Mouse (Mus musculus) liver, adult 2 months (tissue): Measurements from ENCODE around the gene Ubash3b. TPM values are rescaled to one million over a fixed set of nuclear protein-coding genes. Genes with fewer than 3 reads are reported as not detected.

Experiments used
- DNase-seq: peaks from one replicate; pipeline ENCODE4 v3.0.0-alpha.2; 2011; ENCODE audit warnings: low read depth, low spot score; ENCODE audit errors: extremely low read depth
- H3K27ac ChIP-seq: fragments of 200-500 bp; replicated peaks from 2 replicates; pipeline ENCODE4 v1.5.1; 2012; ENCODE audit warnings: low read depth, mild to moderate bottlenecking, control low read depth, inconsistent platforms, low read length; ENCODE audit not compliant: insufficient read depth
- H3K27me3 ChIP-seq: fragments of 200-500 bp; 2 replicates; pipeline ENCODE4 v1.6.1; 2012; ENCODE audit warnings: mild to moderate bottlenecking, moderate library complexity, low read length, inconsistent platforms; ENCODE audit not compliant: control insufficient read depth, insufficient read depth
- H3K36me3 ChIP-seq: fragments of 200-500 bp; 2 replicates; pipeline ENCODE4 v1.6.1; 2012; ENCODE audit warnings: low read length, inconsistent platforms; ENCODE audit not compliant: control insufficient read depth, insufficient read depth
- H3K4me1 ChIP-seq: fragments of 200-500 bp; 2 replicates; pipeline ENCODE4 v1.6.1; 2011; ENCODE audit warnings: low read length; ENCODE audit not compliant: control insufficient read depth, insufficient read depth
- H3K4me3 ChIP-seq: fragments of 200-500 bp; 2 replicates; pipeline ENCODE4 v1.5.1; 2011; ENCODE audit warnings: low read depth, mild to moderate bottlenecking, control low read depth, low read length, moderate library complexity; ENCODE audit not compliant: insufficient read depth
- H3K79me2 ChIP-seq: fragments of 200-500 bp; 2 replicates; pipeline ENCODE4 v1.6.1; 2012; ENCODE audit warnings: inconsistent platforms, mild to moderate bottlenecking, low read length, moderate library complexity; ENCODE audit not compliant: control insufficient read depth, insufficient read depth
- H3K9ac ChIP-seq: fragments of 200-500 bp; 2 replicates; pipeline ENCODE4 v1.6.1; 2012; ENCODE audit warnings: low read depth, mild to moderate bottlenecking, control low read depth, inconsistent platforms, low read length
- CTCF ChIP-seq: fragments of 200-500 bp; IDR thresholded peaks from 2 replicates; pipeline ENCODE4 v1.5.1; 2011; ENCODE audit warnings: low read depth, low read length, control low read depth
- POLR2A ChIP-seq: fragments of 200-500 bp; IDR thresholded peaks from 2 replicates; pipeline ENCODE4 v1.6.1; 2011; ENCODE audit warnings: low read length, control low read depth; ENCODE audit not compliant: insufficient read depth; ENCODE audit errors: extremely low read depth
- WGBS: fragments of 180-500 bp; shearing (Covaris S2); methylation state at CpG from one replicate; pipeline ENCODE4 v1.1.7; 2018; 5-methylcytosine and 5-hydroxymethylcytosine counted together
- polyA plus RNA-seq: library from polyadenylated mRNA; depleted of rRNA; stranded (reverse); fragments of >200 nt; gene quantifications from 2 replicates; pipeline ENCODE4 v1.2.3, GENCODE M21; 2012
- total RNA-seq: library from RNA; depleted of rRNA; stranded (reverse); fragments of >200 nt; gene quantifications from 2 replicates; pipeline ENCODE4 v1.2.3, GENCODE M21; 2014

Ubash3b gene
- total and polyA plus RNA-seq, 2 experiments = 0.65 to 0.76 TPM

GRCm38 (mm10) chr9:41156720-41157019, 4.8 kb downstream of the Ubash3b start:
- no peak for TF ChIP-seq POLR2A
- no peak for TF ChIP-seq CTCF
- H3K36me3 ChIP-seq = no peaks in the 10 kb centered on the region
- H3K79me2 ChIP-seq = no peaks in the 10 kb centered on the region
- DNase-seq = no peak
- no peak overlapping the region for H3K27ac ChIP-seq
- peak overlapping the region; percentile 93 for H3K4me3 ChIP-seq
- WGBS = 5% methylated on average over 20 of the region's 20 CpGs
- peak overlapping the region; percentile 83; the same call in 1 of the 2 replicates for H3K9ac ChIP-seq
- peaks cover 3% of the 10 kb centered on the region; the same call in 1 of the 2 replicates for H3K27me3 ChIP-seq
- H3K4me1 ChIP-seq = peaks cover 9% of the 10 kb centered on the region; the same call in 1 of the 2 replicates

GRCm38 (mm10) chr9:41156006-41156719, 5.3 kb downstream of the Ubash3b start:
- H3K4me1 ChIP-seq = peaks cover 9% of the 10 kb centered on the region; the same call in 1 of the 2 replicates
- 44% methylated on average over 20 of the region's 20 CpGs for WGBS
- H3K9ac ChIP-seq = no peak overlapping the region
- peaks cover 3% of the 10 kb centered on the region; the same call in 1 of the 2 replicates for H3K27me3 ChIP-seq
- TF ChIP-seq POLR2A = no peak
- TF ChIP-seq CTCF = no peak
- no peak overlapping the region for H3K27ac ChIP-seq
- no peak for DNase-seq
- H3K36me3 ChIP-seq = no peaks in the 10 kb centered on the region
- H3K79me2 ChIP-seq = no peaks in the 10 kb centered on the region
- peak overlapping the region; percentile 93; the same call in 1 of the 2 replicates for H3K4me3 ChIP-seq

- DNase-seq = no peak
- peaks cover 3% of the 10 kb centered on the region; the same call in 1 of the 2 replicates for H3K27me3 ChIP-seq
- no peaks in the 10 kb centered on the region for H3K36me3 ChIP-seq
- H3K4me1 ChIP-seq = peaks cover 9% of the 10 kb centered on the region
- no peak overlapping the region for H3K27ac ChIP-seq
- H3K9ac ChIP-seq = no peak overlapping the region
- no peak for TF ChIP-seq POLR2A
- no peak for TF ChIP-seq CTCF
- H3K4me3 ChIP-seq = no peak overlapping the region
- no peaks in the 10 kb centered on the region for H3K79me2 ChIP-seq
- WGBS = 79% methylated on average over 1 of the region's 1 CpGs
Measured at GRCm38 (mm10) chr9:41153979-41154378, 7.5 kb downstream of the Ubash3b start.

- H3K4me3 ChIP-seq = no peak overlapping the region
- H3K36me3 ChIP-seq = no peaks in the 10 kb centered on the region
- no peaks in the 10 kb centered on the region for H3K79me2 ChIP-seq
- peaks cover 3% of the 10 kb centered on the region; the same call in 1 of the 2 replicates for H3K27me3 ChIP-seq
- no peak for DNase-seq
- H3K27ac ChIP-seq = peak overlapping the region; percentile 23
- peaks cover 9% of the 10 kb centered on the region for H3K4me1 ChIP-seq
- TF ChIP-seq CTCF (no peak), POLR2A (no peak)
- 56% methylated on average over 5 of the region's 5 CpGs for WGBS
- H3K9ac ChIP-seq = peak overlapping the region; percentile 37
Measured at GRCm38 (mm10) chr9:41153050-41153449, 8.4 kb downstream of the Ubash3b start.

- H3K4me1 ChIP-seq = peaks cover 10% of the 10 kb centered on the region; the same call in 1 of the 2 replicates
- H3K27me3 ChIP-seq = no peaks in the 10 kb centered on the region
- DNase-seq = no peak
- no peaks in the 10 kb centered on the region for H3K36me3 ChIP-seq
- no peak overlapping the region for H3K4me3 ChIP-seq
- 88% methylated on average over 4 of the region's 4 CpGs for WGBS
- no peaks in the 10 kb centered on the region for H3K79me2 ChIP-seq
- no peak overlapping the region for H3K9ac ChIP-seq
- no peak overlapping the region for H3K27ac ChIP-seq
- no peak for TF ChIP-seq POLR2A
- TF ChIP-seq CTCF = no peak
Measured at GRCm38 (mm10) chr9:41151491-41151890, 10.0 kb downstream of the Ubash3b start.

GRCm38 (mm10) chr9:41149896-41150295, 11.6 kb downstream of the Ubash3b start:
- H3K4me3 ChIP-seq = no peak overlapping the region
- TF ChIP-seq CTCF (no peak), POLR2A (no peak)
- no peak overlapping the region for H3K9ac ChIP-seq
- DNase-seq = no peak
- no peaks in the 10 kb centered on the region for H3K36me3 ChIP-seq
- peaks cover 10% of the 10 kb centered on the region; the same call in 1 of the 2 replicates for H3K4me1 ChIP-seq
- H3K27ac ChIP-seq = no peak overlapping the region
- WGBS = 73% methylated on average over 2 of the region's 2 CpGs
- no peaks in the 10 kb centered on the region for H3K79me2 ChIP-seq
- no peaks in the 10 kb centered on the region for H3K27me3 ChIP-seq
